Mouse (Mus musculus) mouse embryonic stem cell (cell line): ENCODE results near the gene Tbcel.

Experiments
- in situ Hi-C, 2 experiments: fragments of 300-500 bp; cut with MboI; formaldehyde crosslinking; loops; 1 replicate in 1 of 2; 3 replicates in 1 of 2; pipeline ENCODE4 v1.14.3; 2019 to 2020; ENCODE audit warnings: low sequenced_read_pairs in 2 of 2, low pct_unique_long_range_greater_than_20kb in 1 of 2, mixed read lengths in 1 of 2; ENCODE audit not compliant: unreplicated experiment in 1 of 2

The Tbcel gene

DNA sequence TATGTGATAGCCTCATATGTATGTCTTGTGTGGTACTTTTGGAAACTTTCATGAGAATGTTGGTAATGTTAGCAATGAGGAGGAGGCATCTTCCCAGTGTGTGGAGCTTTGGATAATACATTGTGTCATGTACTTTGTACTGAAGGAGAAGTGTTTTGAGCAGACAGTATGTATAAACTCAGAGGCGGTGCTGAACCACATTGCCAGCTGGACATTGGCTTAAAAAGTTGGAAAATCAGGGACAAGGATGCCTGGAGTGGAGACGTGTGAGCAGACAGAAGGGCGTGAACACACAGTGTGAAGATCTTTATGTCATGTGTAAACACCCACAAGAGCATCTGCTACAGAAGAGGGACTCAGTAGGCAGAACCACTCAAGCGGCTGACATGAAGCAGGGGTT, 101.9 kb downstream of the Tbcel start:
- in situ Hi-C loops: no loop called here

DNA sequence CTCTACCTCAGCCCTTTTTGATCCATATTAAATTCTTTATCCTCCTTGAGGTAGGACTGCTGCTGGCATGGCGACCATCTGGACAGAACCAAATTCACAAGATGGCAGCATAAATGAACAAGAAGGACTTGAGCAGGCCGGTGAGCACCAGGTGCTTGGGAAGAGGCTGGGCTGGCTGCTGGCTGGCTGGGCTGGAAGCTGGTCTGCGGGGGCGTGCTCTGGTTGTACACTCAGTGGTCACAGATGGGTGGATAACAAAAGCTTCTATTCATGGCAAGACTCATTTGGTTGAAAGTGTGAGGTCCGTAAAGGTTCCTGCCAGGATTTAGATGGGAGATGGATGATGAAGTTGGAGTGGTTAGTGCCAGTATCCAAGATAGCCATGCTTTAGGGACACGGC, 106.1 kb downstream of the Tbcel start:
- in situ Hi-C loops: no loop called here

DNA sequence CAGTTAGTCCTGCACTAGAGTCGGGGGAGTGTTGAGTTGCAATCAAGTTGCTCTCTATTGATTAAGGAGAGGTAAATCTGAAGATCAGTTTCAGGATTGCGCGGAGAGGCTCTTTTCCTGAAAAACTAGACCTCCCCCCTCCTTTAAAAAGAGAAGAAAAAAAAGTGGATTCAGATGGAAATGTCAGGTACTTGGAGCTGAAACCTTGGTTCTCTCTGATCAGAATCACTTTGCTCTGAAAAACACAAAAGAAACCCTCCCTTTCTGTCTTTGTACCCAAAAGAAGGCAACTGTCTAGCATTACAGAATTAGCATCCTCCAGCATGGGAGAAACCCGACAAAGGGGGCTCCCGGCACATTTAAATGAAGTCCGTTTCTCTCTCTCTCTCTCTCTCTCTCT, 107.8 kb downstream of the Tbcel start, which contains the start of gene Tecta:
Gene Tecta (minus strand): TSS at position 101 of the 400 bp plus-strand sequence.
- in situ Hi-C loops: no loop called here

DNA sequence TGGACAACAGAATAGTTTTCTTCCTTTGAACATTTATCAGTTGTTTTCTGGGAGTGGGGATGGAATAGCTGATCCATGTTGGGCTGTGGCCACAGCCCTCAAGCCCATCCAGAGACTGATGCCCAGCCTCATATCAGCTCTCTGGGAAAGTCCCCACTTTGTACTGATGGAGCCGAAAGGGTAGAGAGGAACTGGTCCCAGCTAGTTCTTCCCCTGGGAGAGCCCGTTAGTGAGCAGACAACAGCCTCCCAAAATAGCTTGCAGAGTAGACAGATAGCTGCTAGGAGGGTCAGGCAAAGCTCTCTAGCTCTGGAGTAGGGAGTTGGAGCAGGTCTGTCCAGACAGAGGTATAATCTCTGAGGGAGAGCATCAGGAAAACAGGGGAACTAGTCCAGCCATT, 111.5 kb downstream of the Tbcel start:
- in situ Hi-C loops: no loop called here

DNA sequence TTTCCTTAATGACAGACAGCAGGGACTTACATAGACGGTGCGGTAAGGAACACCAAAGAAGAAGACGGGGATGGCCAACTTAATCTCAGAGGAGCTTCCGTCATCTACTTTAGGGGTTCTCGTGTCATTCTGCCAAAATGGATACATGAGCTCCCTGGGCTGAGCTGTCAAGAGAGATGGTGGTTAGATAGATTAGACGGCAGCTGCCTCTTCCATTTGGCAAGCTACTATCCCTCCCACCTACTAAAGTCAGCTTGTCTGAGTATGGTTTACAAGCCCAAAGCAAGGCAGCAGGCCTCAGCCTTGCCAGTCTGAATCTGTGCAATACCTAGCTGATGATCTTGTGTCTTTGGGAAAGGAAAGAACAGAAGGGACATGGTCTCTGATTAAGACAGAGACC, 112.7 kb downstream of the Tbcel start:
- in situ Hi-C loops: no loop called here

DNA sequence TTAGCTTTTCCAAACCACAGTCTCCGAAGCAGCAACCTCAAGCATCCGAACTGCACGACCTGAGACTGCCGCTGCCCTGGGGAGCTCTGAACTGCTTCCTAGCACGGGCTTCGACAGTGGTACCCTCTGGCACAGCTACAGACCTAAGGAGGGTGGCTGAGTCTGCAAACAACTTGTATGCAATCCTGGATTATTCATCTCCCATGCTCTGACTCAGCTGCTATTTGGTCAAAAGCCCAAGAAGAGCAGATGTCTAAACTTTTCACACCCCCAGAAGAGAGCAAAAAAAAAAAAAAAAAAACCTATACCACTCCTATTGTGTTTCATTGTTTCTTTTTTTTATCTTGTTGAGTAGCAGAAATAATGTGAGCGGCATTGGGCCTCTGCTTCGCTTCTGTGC, 113.3 kb downstream of the Tbcel start:
- in situ Hi-C loops: no loop called here

DNA sequence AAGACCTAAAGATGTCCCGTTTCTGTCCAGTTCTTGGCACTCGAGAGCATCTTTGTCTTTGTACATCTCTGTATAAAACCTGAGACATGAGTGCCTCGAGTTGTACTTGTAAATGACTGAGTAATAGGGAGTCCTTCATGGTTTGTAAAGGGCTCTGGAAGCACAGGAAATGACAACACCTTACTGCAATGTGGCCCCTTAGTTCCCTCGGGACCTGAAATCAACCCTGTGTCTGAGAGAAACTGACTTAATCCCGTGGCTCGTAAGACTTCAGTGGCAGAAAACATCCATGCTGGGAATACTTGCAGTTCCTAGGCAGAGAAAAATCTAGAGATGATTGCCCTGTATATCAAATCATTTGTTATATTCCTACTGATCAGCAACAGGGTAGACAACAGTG, 114.7 kb downstream of the Tbcel start:
- in situ Hi-C loops: no loop called here

DNA sequence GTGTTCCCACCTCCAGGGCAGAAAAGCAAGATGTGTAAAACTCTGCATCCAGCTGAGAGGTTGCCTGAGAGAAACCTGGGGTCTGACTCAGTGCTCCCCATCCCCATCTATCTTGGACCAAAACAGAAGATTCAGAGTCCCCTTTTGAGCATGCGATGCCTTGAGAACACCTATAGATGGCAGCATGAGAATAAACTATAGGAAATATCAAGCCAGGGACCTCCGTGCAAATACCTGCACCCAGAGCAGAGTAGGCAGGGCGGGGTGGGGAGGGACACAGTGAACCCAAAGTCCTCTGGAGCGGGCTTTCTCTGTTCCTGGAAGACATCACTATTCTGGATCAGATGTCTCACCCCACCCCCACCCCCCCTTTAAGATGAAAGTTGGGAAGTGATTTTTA, 119.1 kb downstream of the Tbcel start:
- in situ Hi-C loops: no loop called here

DNA sequence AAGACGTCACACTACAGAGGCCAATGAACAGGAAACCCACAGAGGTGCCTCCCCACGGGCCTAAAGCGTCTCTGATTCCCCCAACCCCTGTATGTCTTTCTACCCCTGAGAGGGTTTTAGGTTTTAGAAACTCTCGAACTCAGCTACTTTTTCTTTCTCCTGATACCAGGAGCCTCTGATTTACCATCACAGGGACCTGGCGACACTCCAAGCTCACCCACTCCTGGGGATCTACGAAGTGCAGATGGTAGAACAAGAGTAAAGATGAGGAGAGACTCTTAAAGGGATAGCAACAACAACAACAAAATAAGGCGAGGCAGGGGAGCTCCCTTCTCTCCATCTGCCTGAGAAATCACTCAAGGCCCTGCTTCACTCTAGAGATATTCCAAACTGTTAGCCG, 120.6 kb downstream of the Tbcel start:
- in situ Hi-C loops: no loop called here

DNA sequence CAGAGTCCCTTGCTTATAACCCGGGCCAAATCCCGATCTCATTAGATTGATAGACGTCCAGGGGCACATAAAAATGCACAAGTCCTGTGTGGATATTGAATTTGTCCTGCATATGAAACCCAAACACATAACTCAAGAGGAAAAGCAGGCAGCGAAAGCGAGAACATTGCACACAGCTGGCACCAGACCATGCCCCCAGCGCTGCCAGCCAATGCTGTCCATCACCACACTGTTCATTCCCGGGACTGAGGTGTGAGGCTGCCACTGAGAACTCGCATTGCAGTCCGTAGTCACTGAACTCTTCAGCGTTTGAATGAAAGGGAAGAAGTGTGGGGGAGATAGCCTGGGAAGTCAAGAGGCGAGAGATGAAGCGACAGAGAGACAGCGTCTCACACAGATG, 122.0 kb downstream of the Tbcel start:
- in situ Hi-C loops: no loop called here

DNA sequence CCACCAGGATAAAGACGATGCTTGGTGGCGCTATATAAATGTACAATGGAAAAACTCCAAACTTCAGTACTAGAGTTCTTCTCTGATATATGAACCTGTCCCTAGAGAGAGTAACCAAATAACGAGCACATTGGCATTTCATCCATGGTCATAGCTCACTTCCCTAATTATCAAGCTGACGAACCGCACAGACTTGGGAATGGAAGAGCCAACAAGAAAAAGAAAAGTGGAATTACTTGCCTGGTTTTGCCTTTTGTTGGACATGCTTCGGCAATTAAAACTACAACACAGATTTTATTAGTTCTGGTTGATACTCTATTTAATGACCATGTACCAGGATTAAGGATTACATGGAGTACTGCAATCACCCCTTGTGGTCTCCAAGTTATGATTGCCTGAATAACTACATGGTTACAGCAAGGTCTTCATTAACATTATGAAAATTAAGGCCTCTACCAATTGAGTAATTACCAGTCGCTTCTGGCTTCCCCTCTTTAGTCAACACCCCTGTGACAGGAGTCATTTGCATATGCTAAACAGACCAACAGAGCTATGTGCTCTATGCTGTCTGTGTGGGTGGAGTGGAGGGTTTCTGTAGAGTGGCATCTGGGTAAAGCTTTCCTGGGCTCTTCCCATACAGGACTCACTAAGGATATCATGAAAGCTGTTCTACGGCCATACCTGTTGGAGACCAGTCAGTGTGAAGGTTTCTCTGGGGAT, 124.8 kb downstream of the Tbcel start:
- in situ Hi-C loops: no loop called here

DNA sequence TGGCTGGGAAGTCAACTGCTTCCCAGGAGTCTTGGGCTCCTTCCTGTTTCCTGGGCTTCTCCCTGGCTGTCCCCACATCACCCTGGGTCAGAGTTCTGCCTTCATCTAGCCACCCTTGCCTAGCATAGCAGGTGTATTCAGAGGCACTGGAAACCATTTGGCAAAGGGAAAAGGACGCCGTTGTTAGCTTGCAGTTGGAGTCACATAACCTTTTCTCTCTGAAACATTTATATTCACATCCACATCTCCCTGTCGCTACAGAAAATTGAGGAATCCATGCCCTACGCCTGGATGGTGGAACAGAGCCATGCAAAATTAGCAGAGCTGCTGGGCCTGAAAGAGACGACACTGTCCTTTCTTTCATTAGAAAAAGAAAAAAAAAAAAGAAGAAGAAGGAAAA, 125.5 kb downstream of the Tbcel start:
- in situ Hi-C loops: no loop called here

DNA sequence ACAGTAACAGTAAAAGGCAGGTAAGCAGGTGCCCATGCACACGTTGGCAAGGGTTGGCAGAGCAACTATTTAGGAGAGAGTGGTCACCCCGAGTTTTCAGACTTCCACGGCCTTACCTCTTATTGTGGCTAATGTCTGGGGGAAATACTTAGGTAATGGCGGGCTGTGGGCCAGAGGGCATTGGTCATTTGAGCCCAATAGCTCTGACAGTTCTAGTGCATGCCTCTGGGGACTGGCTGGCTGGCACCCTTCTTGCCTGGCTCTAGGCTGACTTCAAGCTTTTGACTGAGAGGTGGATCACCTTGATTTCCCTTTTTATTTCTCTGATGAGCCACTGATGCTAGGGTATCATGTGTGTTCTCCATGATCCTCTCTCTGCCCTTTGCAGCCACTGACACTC, 129.5 kb downstream of the Tbcel start:
- in situ Hi-C loops: no loop called here

DNA sequence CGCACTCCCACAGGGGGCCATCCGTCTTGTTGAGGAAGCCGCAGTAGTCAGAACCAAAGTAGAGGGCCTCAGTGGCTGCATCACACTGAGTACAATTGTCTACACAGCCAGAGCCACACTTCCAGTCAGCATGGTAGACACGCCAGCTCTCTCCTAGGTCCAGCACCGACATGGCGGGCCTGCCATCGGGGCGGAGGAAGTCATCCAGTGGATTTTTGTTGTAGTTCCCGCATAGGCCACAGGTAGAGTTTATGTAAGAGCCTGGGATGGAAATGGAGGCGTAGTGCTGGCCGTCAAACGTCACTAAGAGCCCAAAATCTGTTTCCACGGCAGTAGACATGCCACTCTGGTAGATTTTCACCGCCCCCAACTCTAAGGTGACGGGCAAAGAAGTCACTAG, 130.0 kb downstream of the Tbcel start:
- in situ Hi-C loops: no loop called here

DNA sequence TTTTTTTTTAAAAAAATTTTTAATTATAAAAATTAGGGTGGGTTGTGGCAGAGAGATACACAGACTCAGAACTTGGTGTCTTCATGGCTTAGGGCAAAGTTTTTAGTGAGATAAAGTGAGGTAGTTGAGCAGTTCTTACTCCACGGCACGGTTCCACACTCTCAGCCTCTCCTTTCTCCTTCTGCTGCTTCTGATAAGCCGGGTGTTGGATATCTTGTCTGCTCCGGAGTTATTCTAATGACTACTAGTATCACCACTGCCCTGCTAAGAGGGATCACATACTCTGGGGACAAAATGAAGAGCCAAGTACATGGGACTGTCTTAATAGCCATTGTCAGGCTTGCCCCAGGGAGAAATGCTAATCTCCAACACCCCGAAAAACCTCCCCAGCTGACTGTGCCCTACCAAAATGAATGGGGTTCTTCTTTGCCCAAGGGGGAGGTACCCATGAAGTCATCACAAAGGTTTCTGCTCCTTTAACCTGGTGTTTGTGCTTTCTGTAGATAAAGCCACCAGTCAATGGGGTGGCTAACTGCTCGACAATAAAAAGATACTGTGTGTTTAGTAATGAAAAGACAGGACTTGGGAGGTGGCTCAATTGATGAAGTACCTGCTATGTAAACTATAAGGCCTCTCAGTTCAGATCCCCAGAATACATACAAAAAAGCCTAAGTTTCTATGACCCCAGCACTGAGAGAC, 135.8 kb downstream of the Tbcel start:
- in situ Hi-C loops: no loop called here
